Mouse (Mus musculus): ENCODE measurements around the gene Bcl2l11.

GRCm38 (mm10) chr2:128094196-128094595, 31.6 kb upstream of the Bcl2l11 start:
- TF ChIP-seq GATA1 (IDR thresholded peaks at IDR 0.05; ENCODE audit: borderline replicate concordance, low read length) (no peak), FLI1 (IDR thresholded peaks at IDR 0.05; ENCODE audit: low read length) (no peak)
